Mouse (Mus musculus) ovary, postnatal 36 days (tissue): ENCODE results near the gene Hspa1b.

ENCODE experiments used
- DNase-seq: peaks from one replicate; pipeline ENCODE4 v3.0.0; 2022; ENCODE audit warnings: low spot score, mixed read lengths

The Hspa1b gene

GRCm38 (mm10) chr17:34928841-34929240 is 30.2 kb downstream of the Hspa1b start:
- DNase-seq = no peak

GRCm38 (mm10) chr17:34927306-34928019 is 31.6 kb downstream of the Hspa1b start:
- no peak for DNase-seq

GRCm38 (mm10) chr17:34924258-34924657 is 34.8 kb downstream of the Hspa1b start:
- no peak for DNase-seq

GRCm38 (mm10) chr17:34922939-34923338 is 36.1 kb downstream of the Hspa1b start:
- DNase-seq = no peak

GRCm38 (mm10) chr17:34917188-34917587 is 41.9 kb downstream of the Hspa1b start:
- no peak for DNase-seq

GRCm38 (mm10) chr17:34916316-34916715 is 42.7 kb downstream of the Hspa1b start:
- DNase-seq = no peak

GRCm38 (mm10) chr17:34915410-34915831 is 43.6 kb downstream of the Hspa1b start:
- DNase-seq = peak; percentile 52

GRCm38 (mm10) chr17:34913930-34914665 is 44.9 kb downstream of the Hspa1b start, which contains the start of gene Slc44a4:
Gene Slc44a4 (plus strand): TSS chr17:34914466.
- DNase-seq = no peak

GRCm38 (mm10) chr17:34911945-34912351 is 47.1 kb downstream of the Hspa1b start:
- DNase-seq = peak; percentile 73

- DNase-seq = no peak
These were observed 48.1 kb downstream of the Hspa1b start for GRCm38 (mm10) chr17:34910982-34911381.
